Mouse (Mus musculus) cerebellum, adult 18-20 months (tissue): ENCODE data around the gene Bckdha.

Experiments used
- DNase-seq, 2 experiments: peaks; one replicate each; pipeline ENCODE4 v3.0.0; 2021

Bckdha gene

GRCm38 (mm10) chr7:25610056-25610455 is 48.7 kb downstream of the Bckdha start:
- no peak for DNase-seq

- DNase-seq: no peak
These were observed 51.6 kb downstream of the Bckdha start for GRCm38 (mm10) chr7:25607196-25607595.

GRCm38 (mm10) chr7:25606625-25607063 is 52.1 kb downstream of the Bckdha start:
- no peak for DNase-seq

GRCm38 (mm10) chr7:25601346-25601745 is 57.4 kb downstream of the Bckdha start:
- no peak for DNase-seq

GRCm38 (mm10) chr7:25600666-25601065 is 58.1 kb downstream of the Bckdha start:
- DNase-seq: no peak

- peak; percentile 58 to 76 for DNase-seq
These were observed 59.1 kb downstream of the Bckdha start for GRCm38 (mm10) chr7:25599663-25600062.

GRCm38 (mm10) chr7:25593859-25594258 is 64.9 kb downstream of the Bckdha start:
- no peak for DNase-seq

- DNase-seq: no peak
These were observed 67.6 kb downstream of the Bckdha start for GRCm38 (mm10) chr7:25591226-25591625.

GRCm38 (mm10) chr7:25585351-25586204 is 73.2 kb downstream of the Bckdha start:
- no peak for DNase-seq

- no peak for DNase-seq
These were observed 74.1 kb downstream of the Bckdha start for GRCm38 (mm10) chr7:25584651-25585050.

GRCm38 (mm10) chr7:25582301-25582810 is 76.4 kb downstream of the Bckdha start:
- no peak for DNase-seq
